ENCODE assay signal across 12 mouse cellular contexts in genomic region chr2:72781369-72782275, GRCm38 (mm10).
DNase-seq lines count a peak whose midpoint lies in the region; ATAC-seq and TF ChIP-seq lines count a peak whose summit lies in the region.
"Had no signal": no experiment of that assay in that cellular context is flagged by ENCODE, and none has a peak within 500 bp of the region (broad histone marks: within the 10 kb centered on the region; RNA-seq: fewer than 3 reads in every experiment).

No protein-coding gene starts in this region.

- DNase-seq in embryonic facial prominence, embryonic 11.5 days (ENCODE audit: low spot score), result no peak
- no peak for DNase-seq in embryonic facial prominence, embryonic 10.5 days (ENCODE audit: low spot score)
- peak; percentile 95 for DNase-seq in brain, embryonic 14.5 days (ENCODE audit: low read depth)
- DNase-seq in spleen, postnatal 10 days (ENCODE audit: low spot score in 2 of 2), result no peak
- DNase-seq: B cell, adult 2 months; cerebellum, adult 11-12 months; gastrocnemius, adult 2 months; liver, embryonic 13.5 days had no signal

- H3K27ac ChIP-seq in embryonic facial prominence, embryonic 11.5 days (replicated peaks; ENCODE audit: low read depth, low read length), result no peak overlapping the region
- no peak overlapping the region for H3K27ac ChIP-seq in embryonic facial prominence, embryonic 10.5 days (replicated peaks)
- 0 out of 2 replicates have a peak overlapping the region, but pooled peaks have one; percentile 34 for H3K27ac ChIP-seq in hindbrain, embryonic 15.5 days (replicated peaks)
- H3K27ac ChIP-seq in midbrain, embryonic 15.5 days, result peak overlapping the region; percentile 47
- no peak overlapping the region for H3K27ac ChIP-seq in kidney, embryonic 14.5 days (ENCODE audit: low read depth, low read length)
- no peak overlapping the region for H3K27ac ChIP-seq in intestine, postnatal 0 days (ENCODE audit: low read depth, low read length)
- H3K27ac ChIP-seq: gastrocnemius, adult 2 months; liver, embryonic 13.5 days had no signal

- no peaks in the 10 kb centered on the region; the same call in 1 of the 2 replicates for H3K4me1 ChIP-seq in embryonic facial prominence, embryonic 11.5 days (ENCODE audit: control insufficient read depth, insufficient read depth, low read length)
- peaks cover 25% of the 10 kb centered on the region for H3K4me1 ChIP-seq in embryonic facial prominence, embryonic 10.5 days
- peaks cover 12% of the 10 kb centered on the region for H3K4me1 ChIP-seq in hindbrain, embryonic 15.5 days (replicated peaks)
- H3K4me1 ChIP-seq in midbrain, embryonic 15.5 days, result peaks cover 13% of the 10 kb centered on the region
- H3K4me1 ChIP-seq in kidney, embryonic 14.5 days (ENCODE audit: control insufficient read depth, insufficient read depth, low read length), result no peaks in the 10 kb centered on the region
- H3K4me1 ChIP-seq in intestine, postnatal 0 days (replicated peaks; ENCODE audit: control insufficient read depth, insufficient read depth, low read length), result 0 out of 2 replicates have a peak, but pooled peaks cover 2% of the 10 kb centered on the region
- H3K4me1 ChIP-seq: liver, embryonic 13.5 days had no signal

- ATAC-seq in embryonic facial prominence, embryonic 11.5 days (replicated peaks; ENCODE audit: insufficient number of reproducible peaks, low FRiP score, low TSS enrichment, low read depth), result peak; percentile 39; the same call in 1 of the 2 replicates
- peak; percentile 85; the same call in 1 of the 2 replicates for ATAC-seq in hindbrain, embryonic 15.5 days (ENCODE audit: low FRiP score, low read depth)
- ATAC-seq in midbrain, embryonic 15.5 days (replicated peaks), result peak; percentile 85
- no peak for ATAC-seq in kidney, embryonic 14.5 days (ENCODE audit: low FRiP score, low TSS enrichment)
- no peak for ATAC-seq in intestine, postnatal 0 days

- H3K4me2 ChIP-seq in embryonic facial prominence, embryonic 11.5 days (ENCODE audit: low read depth, low read length), result no peak overlapping the region
- no peak overlapping the region for H3K4me2 ChIP-seq in hindbrain, embryonic 15.5 days
- no peak overlapping the region for H3K4me2 ChIP-seq in midbrain, embryonic 15.5 days
- H3K4me2 ChIP-seq in kidney, embryonic 14.5 days (replicated peaks; ENCODE audit: low read depth, low read length), result no peak overlapping the region
- no peak overlapping the region for H3K4me2 ChIP-seq in intestine, postnatal 0 days (replicated peaks; ENCODE audit: low read depth)
- H3K4me2 ChIP-seq: liver, embryonic 13.5 days had no signal

- WGBS in embryonic facial prominence, embryonic 11.5 days, result 87% methylated on average over 15 of the region's 15 CpGs
- WGBS in embryonic facial prominence, embryonic 10.5 days, result 83% methylated on average over 15 of the region's 15 CpGs
- 36% methylated on average over 15 of the region's 15 CpGs for WGBS in hindbrain, embryonic 15.5 days
- 40% methylated on average over 15 of the region's 15 CpGs for WGBS in midbrain, embryonic 15.5 days
- WGBS in kidney, embryonic 14.5 days, result 89% methylated on average over 15 of the region's 15 CpGs
- 87% methylated on average over 15 of the region's 15 CpGs for WGBS in intestine, postnatal 0 days

- no peak for TF ChIP-seq CTCF in brain, embryonic 14.5 days (IDR thresholded peaks at IDR 0.05; ENCODE audit: borderline replicate concordance, extremely low read depth, insufficient read depth, insufficient read length)
- no peak for TF ChIP-seq CTCF in intestine, postnatal 0 days (IDR thresholded peaks at IDR 0.05; ENCODE audit: low read depth)

- H3K9ac ChIP-seq in embryonic facial prominence, embryonic 11.5 days (replicated peaks; ENCODE audit: low read length), result no peak overlapping the region
- no peak overlapping the region for H3K9ac ChIP-seq in hindbrain, embryonic 15.5 days
- H3K9ac ChIP-seq in midbrain, embryonic 15.5 days, result no peak overlapping the region; the same call in 1 of the 2 replicates
- no peak overlapping the region for H3K9ac ChIP-seq in kidney, embryonic 14.5 days (ENCODE audit: low read depth, low read length)
- H3K9ac ChIP-seq in intestine, postnatal 0 days (ENCODE audit: low read depth, low read length), result no peak overlapping the region
- H3K9ac ChIP-seq: liver, embryonic 13.5 days had no signal

- no peaks in the 10 kb centered on the region for H3K9me3 ChIP-seq in embryonic facial prominence, embryonic 11.5 days (replicated peaks; ENCODE audit: control insufficient read depth, low read length)
- no peaks in the 10 kb centered on the region for H3K9me3 ChIP-seq in embryonic facial prominence, embryonic 10.5 days
- H3K9me3 ChIP-seq in hindbrain, embryonic 15.5 days, result no peaks in the 10 kb centered on the region
- H3K9me3 ChIP-seq in midbrain, embryonic 15.5 days, result no peaks in the 10 kb centered on the region
- H3K9me3 ChIP-seq in kidney, embryonic 14.5 days (ENCODE audit: control insufficient read depth, low read length), result no peaks in the 10 kb centered on the region; the same call in 1 of the 2 replicates
- H3K9me3 ChIP-seq in intestine, postnatal 0 days (ENCODE audit: control insufficient read depth), result no peaks in the 10 kb centered on the region
- H3K9me3 ChIP-seq: liver, embryonic 13.5 days had no signal

- H3K36me3 ChIP-seq in embryonic facial prominence, embryonic 11.5 days (replicated peaks; ENCODE audit: control insufficient read depth, insufficient read depth, low read depth, low read length), result no peaks in the 10 kb centered on the region
- H3K36me3 ChIP-seq in embryonic facial prominence, embryonic 10.5 days (replicated peaks), result no peaks in the 10 kb centered on the region
- no peaks in the 10 kb centered on the region for H3K36me3 ChIP-seq in hindbrain, embryonic 15.5 days
- no peaks in the 10 kb centered on the region for H3K36me3 ChIP-seq in midbrain, embryonic 15.5 days (replicated peaks)
- no peaks in the 10 kb centered on the region for H3K36me3 ChIP-seq in kidney, embryonic 14.5 days (ENCODE audit: control insufficient read depth, insufficient read depth, low read length)
- H3K36me3 ChIP-seq in intestine, postnatal 0 days (ENCODE audit: control insufficient read depth, insufficient read depth), result no peaks in the 10 kb centered on the region
- H3K36me3 ChIP-seq: liver, embryonic 13.5 days had no signal

- no peaks in the 10 kb centered on the region for H3K27me3 ChIP-seq in embryonic facial prominence, embryonic 11.5 days (ENCODE audit: control insufficient read depth, insufficient read depth, low read length)
- no peaks in the 10 kb centered on the region for H3K27me3 ChIP-seq in embryonic facial prominence, embryonic 10.5 days (replicated peaks; ENCODE audit: low read depth, poor library complexity, severe bottlenecking)
- 0 out of 2 replicates have a peak, but pooled peaks cover 3% of the 10 kb centered on the region for H3K27me3 ChIP-seq in hindbrain, embryonic 15.5 days
- no peaks in the 10 kb centered on the region for H3K27me3 ChIP-seq in midbrain, embryonic 15.5 days (replicated peaks)
- no peaks in the 10 kb centered on the region for H3K27me3 ChIP-seq in kidney, embryonic 14.5 days (ENCODE audit: control insufficient read depth, insufficient read depth, low read length)
- no peaks in the 10 kb centered on the region for H3K27me3 ChIP-seq in intestine, postnatal 0 days (replicated peaks; ENCODE audit: control insufficient read depth, insufficient read depth, low read length)

- no peak overlapping the region for H3K4me3 ChIP-seq in embryonic facial prominence, embryonic 11.5 days (ENCODE audit: low read depth, low read length)
- no peak overlapping the region for H3K4me3 ChIP-seq in embryonic facial prominence, embryonic 10.5 days
- no peak overlapping the region for H3K4me3 ChIP-seq in hindbrain, embryonic 15.5 days
- H3K4me3 ChIP-seq in midbrain, embryonic 15.5 days, result no peak overlapping the region
- H3K4me3 ChIP-seq in kidney, embryonic 14.5 days (ENCODE audit: low read length), result no peak overlapping the region
- H3K4me3 ChIP-seq in intestine, postnatal 0 days (ENCODE audit: low read depth, low read length), result no peak overlapping the region
- H3K4me3 ChIP-seq: gastrocnemius, adult 2 months; liver, embryonic 13.5 days had no signal

- TF ChIP-seq POLR2A in brain, embryonic 14.5 days (IDR thresholded peaks at IDR 0.05; ENCODE audit: borderline replicate concordance, extremely low read depth, insufficient read depth, insufficient read length, poor library complexity, severe bottlenecking), result no peak

Comparison
In these comparisons a context has a peak if more than half of its experiments do, and no peak if none do; other contexts are left out.
1. ATAC-seq: peak in embryonic facial prominence, embryonic 11.5 days (single experiment), hindbrain, embryonic 15.5 days (single experiment) and midbrain, embryonic 15.5 days (single experiment); none in kidney, embryonic 14.5 days (single experiment) and intestine, postnatal 0 days (single experiment).
2. H3K27ac ChIP-seq: peak in hindbrain, embryonic 15.5 days (single experiment) and midbrain, embryonic 15.5 days (single experiment); none in embryonic facial prominence, embryonic 11.5 days (single experiment), embryonic facial prominence, embryonic 10.5 days (single experiment), kidney, embryonic 14.5 days (single experiment) and intestine, postnatal 0 days (single experiment).